Mouse (Mus musculus) heart, embryonic 10.5 days (tissue): ENCODE measurements around the gene Tbc1d2. TPM values are rescaled to one million over a fixed set of nuclear protein-coding genes. Genes with fewer than 3 reads are reported as not detected.
"Not testable (repeated sequence)": the region's sequence is repeated elsewhere in the genome, so short reads cannot be mapped to it uniquely, and the experiment has no call there.

Source experiments
- DNase-seq: peaks from one replicate; pipeline ENCODE4 v3.0.0-alpha.2; 2017; ENCODE audit warnings: low spot score
- H3K27ac ChIP-seq: fragments of 300-500 bp; sonication (generic); 2 replicates; pipeline ENCODE4 v1.5.1; 2016; ENCODE audit warnings: mild to moderate bottlenecking
- H3K27me3 ChIP-seq: fragments of 300-500 bp; sonication (generic); 2 replicates; pipeline ENCODE4 v1.6.1; 2016; ENCODE audit warnings: mild to moderate bottlenecking; ENCODE audit not compliant: poor library complexity, insufficient read depth, severe bottlenecking
- H3K36me3 ChIP-seq: fragments of 300-500 bp; sonication (generic); 2 replicates; pipeline ENCODE4 v1.6.1; 2016; ENCODE audit warnings: mild to moderate bottlenecking, moderate library complexity
- H3K4me1 ChIP-seq: fragments of 300-500 bp; sonication (generic); 2 replicates; pipeline ENCODE4 v1.6.1; 2016; ENCODE audit warnings: mild to moderate bottlenecking
- H3K4me3 ChIP-seq: fragments of 300-500 bp; sonication (generic); 2 replicates; pipeline ENCODE4 v1.5.1; 2016; ENCODE audit warnings: mild to moderate bottlenecking, moderate library complexity
- H3K9me3 ChIP-seq: fragments of 300-500 bp; sonication (generic); 2 replicates; pipeline ENCODE4 v1.6.1; 2016; ENCODE audit warnings: mild to moderate bottlenecking, moderate library complexity
- WGBS: fragments of 180-500 bp; shearing (Covaris S2); methylation state at CpG from one replicate; pipeline ENCODE4 v1.1.7; 2016; 5-methylcytosine and 5-hydroxymethylcytosine counted together
- polyA plus RNA-seq: library from polyadenylated mRNA; unstranded; fragments of >200 nt; fragmentation: Nextera tagmentation; extraction: Ambion mirVana; gene quantifications from 2 replicates; pipeline ENCODE4 v1.2.1, GENCODE M21; 2016

Gene Tbc1d2
- polyA plus RNA-seq, 1 experiment from 2014 or later = 0.98 TPM

DNA sequence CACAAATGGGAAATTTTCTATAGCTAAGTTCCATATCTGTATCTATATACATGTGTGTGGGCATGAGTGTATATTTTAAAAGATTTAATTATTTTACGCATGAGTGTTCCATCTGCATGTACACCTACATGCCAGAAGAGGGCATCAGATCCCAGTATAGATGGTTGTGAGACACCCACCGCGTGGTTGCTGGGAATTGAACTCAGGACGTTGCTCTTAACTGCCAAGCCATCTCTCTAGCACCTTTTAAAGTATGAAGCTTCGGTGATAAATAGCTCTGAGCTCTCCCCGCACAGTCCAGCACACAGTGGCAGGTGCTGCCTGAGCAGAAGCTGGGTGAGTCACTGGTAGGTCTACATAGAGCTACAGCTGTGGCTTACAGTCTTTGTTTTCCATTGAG is 32.6 kb downstream of the Tbc1d2 start:
- Histone ChIP-seq H3K9me3 (no peaks in the 10 kb centered on the region), H3K27me3 (peaks cover 91% of the 10 kb centered on the region), H3K27ac (no peak overlapping the region), H3K4me1 (peaks cover 17% of the 10 kb centered on the region), H3K36me3 (no peaks in the 10 kb centered on the region), H3K4me3 (no peak overlapping the region)
- 67% methylated on average over 6 of the region's 6 CpGs for WGBS
- no peak for DNase-seq

DNA sequence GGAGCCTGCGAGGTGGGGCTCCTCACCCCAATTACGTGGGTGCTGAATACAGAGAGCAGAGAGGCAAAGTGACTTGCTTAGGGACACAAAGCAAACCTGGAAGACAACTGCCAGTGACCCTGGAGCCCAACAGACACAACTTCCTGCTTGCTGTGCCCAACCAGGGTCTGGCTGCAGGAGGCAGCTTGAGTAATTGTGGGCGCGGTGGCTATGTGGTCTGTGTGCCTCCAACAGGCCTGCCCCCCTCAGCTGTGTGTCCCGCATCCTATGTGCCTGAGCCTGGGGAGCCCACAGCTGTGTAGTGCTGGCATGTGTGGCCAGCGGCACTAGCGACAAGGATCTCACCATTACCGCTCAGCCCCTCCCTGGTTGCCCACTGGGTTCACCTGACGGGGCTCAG is 35.4 kb downstream of the Tbc1d2 start:
- whole genome bisulfite sequencing = 64% methylated on average over 9 of the region's 9 CpGs
- peaks cover 8% of the 10 kb centered on the region; the same call in 1 of the 2 replicates for H3K4me1 ChIP-seq
- H3K27me3 ChIP-seq = peaks cover 80% of the 10 kb centered on the region
- no peaks in the 10 kb centered on the region for H3K36me3 ChIP-seq
- H3K27ac ChIP-seq = no peak overlapping the region
- no peak for DNase-seq
- no peak overlapping the region for H3K4me3 ChIP-seq
- no peaks in the 10 kb centered on the region for H3K9me3 ChIP-seq

DNA sequence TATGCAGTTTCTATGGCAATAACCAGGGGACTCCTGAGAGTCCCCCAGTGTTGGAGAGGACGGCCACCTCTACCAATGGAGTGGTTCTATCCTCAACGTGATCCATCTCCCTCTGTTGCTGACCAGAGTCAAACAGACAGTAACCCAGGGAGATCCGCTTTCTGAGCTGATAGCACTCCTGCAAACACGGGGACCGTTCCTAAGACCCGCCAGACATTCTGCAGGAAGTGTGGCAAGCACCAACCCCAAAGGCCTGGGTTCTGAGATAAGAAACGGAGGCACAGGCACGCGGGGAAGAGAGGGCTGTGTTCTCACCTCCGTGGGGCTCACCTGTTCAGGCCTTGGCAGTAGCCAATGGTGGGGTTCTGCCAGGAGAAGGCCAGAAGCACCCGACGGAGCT is 36.4 kb downstream of the Tbc1d2 start:
- H3K36me3 ChIP-seq = no peaks in the 10 kb centered on the region
- peaks cover 8% of the 10 kb centered on the region; the same call in 1 of the 2 replicates for H3K4me1 ChIP-seq
- WGBS = 50% methylated on average over 12 of the region's 12 CpGs
- no peak overlapping the region for H3K27ac ChIP-seq
- no peak overlapping the region for H3K4me3 ChIP-seq
- no peaks in the 10 kb centered on the region for H3K9me3 ChIP-seq
- no peak for DNase-seq
- H3K27me3 ChIP-seq = peaks cover 80% of the 10 kb centered on the region

DNA sequence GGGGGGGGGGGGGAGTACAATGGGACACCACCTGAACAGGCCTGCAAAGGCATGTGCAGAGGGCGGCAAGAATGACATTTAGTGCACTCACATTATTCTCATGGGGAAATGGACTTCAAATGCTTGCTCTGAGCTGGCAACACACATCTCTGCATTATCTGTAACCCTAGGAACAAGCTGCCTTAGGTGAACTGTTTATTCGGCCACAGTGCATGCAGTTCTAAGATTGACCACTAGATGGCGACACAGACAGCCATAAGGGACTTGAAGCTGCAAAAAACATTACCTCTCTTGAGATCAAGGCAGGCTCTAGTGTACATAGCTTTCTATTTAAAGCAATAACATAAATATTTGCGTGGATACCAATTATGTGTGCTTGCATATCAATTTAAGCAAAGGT is 38.8 kb downstream of the Tbc1d2 start:
- peak; percentile 87 for DNase-seq
- H3K9me3 ChIP-seq = no peaks in the 10 kb centered on the region
- 1% methylated on average over 4 of the region's 4 CpGs for WGBS

DNA sequence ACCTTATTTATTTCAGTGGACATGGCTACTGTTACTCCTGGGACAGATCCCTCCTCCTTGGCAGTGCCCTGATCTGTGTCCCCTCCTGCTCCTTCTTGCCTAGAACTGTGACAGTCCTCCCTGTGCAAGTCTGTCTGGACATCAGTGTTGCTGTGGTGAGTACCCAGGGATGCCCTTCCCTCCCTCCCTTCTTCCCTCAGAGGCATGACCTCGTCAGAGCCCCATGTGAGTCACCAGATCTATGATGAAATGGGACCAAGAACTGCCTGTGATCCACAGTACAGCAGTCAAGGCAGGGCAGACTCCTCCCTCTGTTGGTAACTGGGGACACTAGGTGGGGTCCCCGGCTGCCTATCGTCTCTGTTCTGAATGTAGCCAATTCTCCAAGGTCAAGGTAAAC is 42.4 kb downstream of the Tbc1d2 start:
- H3K4me3 ChIP-seq = no peak overlapping the region
- no peaks in the 10 kb centered on the region; the same call in 1 of the 2 replicates for H3K4me1 ChIP-seq
- no peak for DNase-seq
- no peak overlapping the region for H3K27ac ChIP-seq
- H3K36me3 ChIP-seq = no peaks in the 10 kb centered on the region
- peaks cover 86% of the 10 kb centered on the region for H3K27me3 ChIP-seq
- WGBS = 75% methylated on average over 3 of the region's 3 CpGs
- no peaks in the 10 kb centered on the region for H3K9me3 ChIP-seq

More for the DNA sequence above, 38.8 kb downstream of the Tbc1d2 start:
- Histone ChIP-seq H3K4me3 (no peak overlapping the region), H3K36me3 (no peaks in the 10 kb centered on the region), H3K4me1 (peaks cover 8% of the 10 kb centered on the region; the same call in 1 of the 2 replicates), H3K27ac (no peak overlapping the region), H3K27me3 (peaks cover 82% of the 10 kb centered on the region)

DNA sequence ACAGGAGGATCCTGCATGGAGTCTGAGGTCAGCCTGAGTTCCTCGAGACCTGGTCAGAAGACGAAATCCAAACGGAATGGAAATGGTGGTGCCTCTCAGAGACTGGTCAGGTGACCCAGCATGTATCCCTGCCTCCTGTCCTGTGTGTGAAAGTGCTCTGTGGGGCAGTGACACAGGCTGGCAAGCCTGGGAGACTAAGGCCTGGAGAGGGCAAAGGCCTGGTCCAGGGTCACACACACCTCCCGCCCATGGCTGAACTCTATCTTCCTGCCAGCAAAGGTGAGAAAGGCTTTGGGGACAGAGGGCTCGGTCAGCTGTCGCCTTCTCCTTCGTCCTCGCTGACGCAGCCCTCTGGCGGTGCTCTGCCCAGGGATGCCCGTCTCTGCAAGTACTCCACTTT is 44.6 kb downstream of the Tbc1d2 start:
- 42% methylated on average over 11 of the region's 11 CpGs for WGBS
- peaks cover 97% of the 10 kb centered on the region for H3K27me3 ChIP-seq
- H3K27ac ChIP-seq = no peak overlapping the region
- no peak for DNase-seq
- no peak overlapping the region for H3K4me3 ChIP-seq
- no peaks in the 10 kb centered on the region for H3K36me3 ChIP-seq
- H3K4me1 ChIP-seq = peaks cover 8% of the 10 kb centered on the region
- no peaks in the 10 kb centered on the region for H3K9me3 ChIP-seq

DNA sequence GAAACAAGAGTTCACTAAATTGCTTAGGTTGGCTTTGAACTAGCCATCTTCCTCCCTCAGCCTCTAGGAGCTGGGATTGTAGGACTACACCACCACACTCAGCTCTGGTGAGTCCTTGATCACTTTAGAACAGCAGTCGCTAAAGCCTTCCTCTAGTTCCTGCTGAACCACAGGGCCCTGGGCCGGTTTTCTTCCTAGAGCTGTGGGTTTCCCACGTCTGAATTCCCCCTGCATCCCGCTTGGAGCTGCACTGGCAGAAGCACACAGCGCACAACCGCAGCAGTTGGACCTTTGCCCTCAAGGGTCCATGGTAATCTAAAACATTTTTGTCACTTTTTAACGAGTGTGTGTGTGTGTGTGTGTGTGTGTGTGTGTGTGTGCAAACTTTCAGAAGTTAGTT is 47.3 kb downstream of the Tbc1d2 start:
- Histone ChIP-seq H3K9me3 (no peaks in the 10 kb centered on the region), H3K27me3 (peaks cover 99% of the 10 kb centered on the region), H3K4me1 (peaks cover 15% of the 10 kb centered on the region), H3K36me3 (no peaks in the 10 kb centered on the region), H3K27ac (no peak overlapping the region), H3K4me3 (no peak overlapping the region)
- WGBS = 57% methylated on average over 7 of the region's 7 CpGs
- DNase-seq = no peak

DNA sequence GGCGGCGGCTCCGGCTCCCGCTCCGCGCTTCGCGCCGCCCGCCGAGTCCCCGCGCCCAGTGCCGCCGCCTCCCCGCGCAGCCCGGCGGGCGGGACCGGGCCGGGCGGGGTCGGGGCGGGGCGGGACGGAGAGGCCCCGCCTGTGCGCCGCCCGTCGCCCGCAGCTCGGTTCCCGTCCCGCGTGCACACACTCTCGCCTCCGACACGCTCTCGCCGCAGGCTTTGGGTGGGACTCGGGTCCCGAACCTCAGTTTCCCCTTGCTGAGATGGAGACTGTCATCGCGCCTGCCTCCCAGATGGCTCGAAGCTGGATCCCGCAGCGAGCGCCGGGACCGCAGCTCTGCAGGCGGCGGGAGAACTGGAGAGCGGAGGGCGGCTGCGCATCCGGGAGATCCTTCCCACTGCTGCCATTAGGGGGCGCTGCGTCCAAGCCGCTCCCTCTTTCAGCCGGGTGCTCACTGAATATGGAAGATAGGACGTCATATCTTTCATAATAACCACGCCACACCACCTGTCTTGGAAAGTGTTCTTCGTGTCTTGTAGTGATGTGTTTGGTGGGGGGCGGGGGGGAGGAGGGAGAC is 48.1 kb downstream of the Tbc1d2 start, which contains the start of gene Coro2a:
Gene Coro2a (minus strand): TSS at position 359 of the 580 bp plus-strand sequence.
- Histone ChIP-seq H3K9me3 (no peaks in the 10 kb centered on the region), H3K27me3 (peaks cover 98% of the 10 kb centered on the region), H3K4me1 (peaks cover 19% of the 10 kb centered on the region), H3K4me3 (peak within 1 kb of the TSS; percentile 64), H3K36me3 (no peaks in the 10 kb centered on the region), H3K27ac (peak within 1 kb of the TSS; percentile 45)
- DNase-seq = no peak
- WGBS = 2% methylated on average over 61 of the region's 66 CpGs

DNA sequence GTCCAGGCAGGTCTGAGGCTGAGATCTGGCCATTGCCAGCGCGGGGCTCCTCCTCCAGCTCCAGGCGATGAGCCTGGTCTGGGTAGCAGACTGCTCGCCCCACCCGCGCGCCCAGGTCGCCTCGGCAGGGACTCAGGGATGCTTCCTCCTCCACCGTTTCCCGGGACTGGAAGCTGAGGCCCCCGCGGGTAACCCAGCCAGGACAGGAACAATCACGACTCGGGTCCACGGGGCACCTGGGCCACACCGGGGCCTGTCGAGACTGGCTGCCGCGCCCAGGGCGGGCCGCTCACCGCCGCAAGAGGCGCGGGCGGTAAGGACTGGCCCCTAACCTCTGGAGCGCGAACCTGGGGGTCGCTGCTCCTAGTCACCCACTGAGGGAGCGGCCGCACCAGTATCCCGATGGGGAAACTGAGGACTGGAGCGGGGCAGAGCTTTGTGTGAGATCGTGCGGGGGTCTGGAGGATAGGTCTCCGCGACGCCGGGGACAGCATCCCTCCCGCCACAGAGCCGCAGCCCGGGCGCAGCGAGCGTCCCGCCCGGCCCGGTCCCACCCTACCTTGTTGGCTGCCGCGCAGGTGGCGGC is 48.7 kb downstream of the Tbc1d2 start:
- Histone ChIP-seq H3K4me3 (peak overlapping the region; percentile 64), H3K27me3 (peaks cover 97% of the 10 kb centered on the region)

DNA sequence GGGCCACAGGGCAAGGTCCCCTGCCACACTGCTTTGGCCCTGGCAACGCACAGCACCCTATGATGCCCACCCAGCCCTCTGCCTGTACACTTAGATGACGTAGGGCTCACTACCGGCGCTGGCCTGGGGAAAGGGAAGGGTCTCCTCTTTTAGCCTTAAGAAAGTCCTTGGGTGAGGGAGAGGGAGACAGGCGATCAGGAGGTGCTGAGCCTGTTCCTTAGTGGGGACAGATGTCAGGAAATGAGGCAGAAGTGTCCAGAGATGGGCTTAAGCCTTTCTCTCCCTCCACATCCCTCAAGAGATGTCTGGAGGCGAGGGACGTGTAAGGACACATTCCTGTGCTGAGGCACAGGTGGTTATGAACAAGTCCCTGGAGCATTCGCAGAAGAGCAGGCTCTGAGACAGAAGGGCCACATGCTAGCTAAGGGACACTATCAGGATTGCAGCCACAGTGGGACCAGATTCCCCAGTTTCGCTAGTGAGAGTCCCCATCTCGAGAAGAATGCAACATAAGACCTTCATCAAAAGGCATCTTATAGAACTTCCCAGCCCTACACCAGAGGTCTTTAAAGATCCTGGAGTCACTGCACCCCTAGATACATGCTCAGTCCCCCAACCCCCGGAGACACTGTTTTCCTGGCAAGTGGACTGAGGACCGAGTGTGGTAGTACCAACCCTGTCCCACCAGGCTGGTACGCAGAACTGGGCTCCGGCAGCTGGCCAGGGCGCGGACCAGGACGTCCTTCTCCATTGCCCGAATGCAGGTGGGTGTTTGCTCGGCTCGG is 49.3 kb downstream of the Tbc1d2 start:
- H3K4me1 ChIP-seq = peaks cover 22% of the 10 kb centered on the region
- no peaks in the 10 kb centered on the region for H3K36me3 ChIP-seq
- no peak for DNase-seq
- peak overlapping the region; percentile 64 for H3K4me3 ChIP-seq
- H3K27me3 ChIP-seq = peaks cover 97% of the 10 kb centered on the region
- WGBS = 39% methylated on average over 20 of the region's 20 CpGs
- H3K27ac ChIP-seq = no peak overlapping the region
- H3K9me3 ChIP-seq = no peaks in the 10 kb centered on the region

More for the DNA sequence above, 48.7 kb downstream of the Tbc1d2 start:
- H3K9me3 ChIP-seq = no peaks in the 10 kb centered on the region
- H3K4me1 ChIP-seq = peaks cover 19% of the 10 kb centered on the region
- WGBS = under 1% methylated on average over 39 of the region's 52 CpGs
- no peaks in the 10 kb centered on the region for H3K36me3 ChIP-seq
- DNase-seq = no peak
- peak overlapping the region; percentile 45; the same call in 1 of the 2 replicates for H3K27ac ChIP-seq

DNA sequence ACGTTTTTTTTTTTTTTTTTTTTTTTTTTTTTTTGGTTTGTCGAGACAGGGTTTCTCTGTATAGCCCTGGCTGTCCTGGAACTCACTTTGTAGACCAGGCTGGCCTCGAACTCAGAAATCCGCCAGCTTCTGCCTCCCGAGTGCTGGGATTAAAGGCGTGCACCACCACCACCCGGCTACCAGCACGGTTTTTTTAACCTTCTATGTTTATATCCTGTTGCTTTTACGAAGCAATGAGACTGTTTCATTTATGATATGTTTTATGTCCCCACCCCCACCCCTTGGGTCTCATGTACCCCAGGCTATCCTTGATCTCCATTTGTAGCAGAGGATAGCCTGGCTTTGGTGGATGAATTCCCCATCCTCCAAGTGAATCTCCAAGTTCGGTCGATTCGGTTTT is 50.4 kb downstream of the Tbc1d2 start:
- 78% methylated on average over 11 of the region's 12 CpGs for WGBS
- H3K4me1 ChIP-seq = peaks cover 22% of the 10 kb centered on the region
- not testable (repeated sequence) for H3K4me3 ChIP-seq, H3K9me3 ChIP-seq, H3K36me3 ChIP-seq, DNase-seq, H3K27ac ChIP-seq
- peaks cover 89% of the 10 kb centered on the region for H3K27me3 ChIP-seq

DNA sequence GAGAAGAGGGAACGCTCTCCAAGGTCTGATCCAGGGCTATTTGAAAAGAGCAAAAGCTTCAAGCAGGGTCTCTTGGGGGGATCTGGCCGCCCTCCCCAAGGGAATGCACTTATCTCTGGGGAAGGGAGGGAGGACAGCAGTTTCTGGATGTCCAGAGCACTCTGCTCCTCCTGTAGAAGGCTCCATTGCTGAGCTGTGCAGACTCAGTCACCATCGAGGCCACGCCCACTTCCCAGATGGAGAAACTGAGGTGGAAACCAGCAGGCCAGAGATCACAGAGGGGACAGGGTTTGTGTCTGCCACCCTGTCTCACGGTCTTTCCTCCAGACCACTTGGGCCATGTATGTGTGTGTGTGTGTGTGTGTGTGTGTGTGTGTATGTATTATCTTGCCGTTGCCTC is 51.0 kb downstream of the Tbc1d2 start:
- Histone ChIP-seq H3K4me1 (peaks cover 22% of the 10 kb centered on the region), H3K36me3 (no peaks in the 10 kb centered on the region), H3K27ac (no peak overlapping the region), H3K9me3 (no peaks in the 10 kb centered on the region), H3K27me3 (peaks cover 87% of the 10 kb centered on the region), H3K4me3 (no peak overlapping the region)
- WGBS = 65% methylated on average over 6 of the region's 6 CpGs
- DNase-seq = no peak

DNA sequence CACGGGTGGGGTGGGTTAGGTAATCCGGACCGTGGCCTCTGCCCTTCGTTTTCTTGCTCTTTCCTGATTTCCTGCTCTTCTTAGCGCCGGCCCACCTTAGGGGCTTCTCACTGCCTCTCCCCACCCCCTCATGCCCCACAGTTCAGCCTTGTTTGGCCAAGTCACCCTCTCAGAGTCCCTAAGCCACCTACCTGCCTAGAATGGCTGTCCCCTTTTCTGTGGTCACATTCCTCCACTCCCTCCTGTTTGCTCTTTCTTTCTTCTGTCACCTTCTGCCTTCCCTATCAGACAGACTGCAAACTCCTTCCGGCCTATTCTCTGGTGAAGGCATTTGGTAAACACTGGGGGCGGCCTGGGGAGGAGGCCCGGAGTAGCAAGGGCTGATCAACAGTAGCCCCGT is 51.9 kb downstream of the Tbc1d2 start:
- no peak overlapping the region for H3K27ac ChIP-seq
- H3K36me3 ChIP-seq = no peaks in the 10 kb centered on the region
- DNase-seq = no peak
- 51% methylated on average over 10 of the region's 10 CpGs for WGBS
- H3K4me1 ChIP-seq = peaks cover 27% of the 10 kb centered on the region
- H3K9me3 ChIP-seq = no peaks in the 10 kb centered on the region
- H3K4me3 ChIP-seq = no peak overlapping the region
- H3K27me3 ChIP-seq = peaks cover 84% of the 10 kb centered on the region
